Mouse (Mus musculus) thymus, postnatal 36 days (tissue): ENCODE data around the gene Pik3ip1.

ENCODE experiments used
- DNase-seq, 2 experiments: peaks; one replicate each; pipeline ENCODE4 v3.0.0; 2022; ENCODE audit warnings: mixed read lengths in 2 of 2

Pik3ip1 gene

GRCm38 (mm10) chr11:3329891-3330451 lies at the start of gene Pik3ip1:
Gene Pik3ip1, plus strand, starts transcription at chr11:3330401.
- DNase-seq = no peak

- DNase-seq = no peak
Measured at GRCm38 (mm10) chr11:3282887-3283286, 47.3 kb upstream of the Pik3ip1 start.

- no peak for DNase-seq
Measured at GRCm38 (mm10) chr11:3283645-3284044, 46.6 kb upstream of the Pik3ip1 start.

GRCm38 (mm10) chr11:3285940-3286339 lies 44.3 kb upstream of the Pik3ip1 start:
- peak in 1 of 2 experiments; percentile 1 for DNase-seq

- peak in 1 of 2 experiments; percentile 1 for DNase-seq
Measured at GRCm38 (mm10) chr11:3287131-3287530, 43.1 kb upstream of the Pik3ip1 start.

- peak in 1 of 2 experiments; percentile 1 for DNase-seq
Measured at GRCm38 (mm10) chr11:3287921-3288320, 42.3 kb upstream of the Pik3ip1 start.

- peak; percentile 43 to 53 for DNase-seq
Measured at GRCm38 (mm10) chr11:3288521-3289301, 41.5 kb upstream of the Pik3ip1 start, which contains the start of gene Patz1. Gene Patz1, plus strand, starts transcription at chr11:3288874.

- DNase-seq = peak in 1 of 2 experiments; percentile 83
Measured at GRCm38 (mm10) chr11:3289302-3289802, 40.8 kb upstream of the Pik3ip1 start.

GRCm38 (mm10) chr11:3289803-3290639 lies 40.2 kb upstream of the Pik3ip1 start:
- peak; percentile 90 to 91 for DNase-seq

GRCm38 (mm10) chr11:3290640-3291310 lies 39.4 kb upstream of the Pik3ip1 start:
- DNase-seq = peak; percentile 73 to 78

GRCm38 (mm10) chr11:3291311-3292061 lies 38.7 kb upstream of the Pik3ip1 start:
- DNase-seq = peak; percentile 62 to 63

GRCm38 (mm10) chr11:3292062-3292421 lies 38.2 kb upstream of the Pik3ip1 start:
- peak; percentile 81 to 84 for DNase-seq

- DNase-seq = peak in 1 of 2 experiments; percentile 55
Measured at GRCm38 (mm10) chr11:3292711-3293249, 37.4 kb upstream of the Pik3ip1 start.

- DNase-seq = peak in 1 of 2 experiments; percentile 27
Measured at GRCm38 (mm10) chr11:3293361-3293760, 36.8 kb upstream of the Pik3ip1 start.

- DNase-seq = no peak
Measured at GRCm38 (mm10) chr11:3294641-3295040, 35.6 kb upstream of the Pik3ip1 start.

- peak in 1 of 2 experiments; percentile 30 for DNase-seq
Measured at GRCm38 (mm10) chr11:3296056-3296455, 34.1 kb upstream of the Pik3ip1 start.

- DNase-seq = peak in 1 of 2 experiments; percentile 46
Measured at GRCm38 (mm10) chr11:3297871-3298812, 32.1 kb upstream of the Pik3ip1 start.

GRCm38 (mm10) chr11:3298813-3299185 lies 31.4 kb upstream of the Pik3ip1 start:
- peak in 1 of 2 experiments; percentile 51 for DNase-seq

- DNase-seq = no peak
Measured at GRCm38 (mm10) chr11:3301075-3301474, 29.1 kb upstream of the Pik3ip1 start.

GRCm38 (mm10) chr11:3302385-3302784 lies 27.8 kb upstream of the Pik3ip1 start:
- no peak for DNase-seq
